Mouse (Mus musculus) left cerebral cortex, adult 2 months (tissue): ENCODE data around the gene Abhd2. TPM values are rescaled to one million over a fixed set of nuclear protein-coding genes. Genes with fewer than 3 reads are reported as not detected.

Experiments
- DNase-seq, 2 experiments: peaks; one replicate each; pipeline ENCODE4 v3.0.0; 2021 to 2022; ENCODE audit warnings: low spot score in 2 of 2, mixed read lengths in 1 of 2; ENCODE audit errors: extremely low spot score in 1 of 2
- H3K27ac ChIP-seq: fragments of 200-600 bp; 2 replicates; pipeline ENCODE4 v1.8.1; 2022
- H3K4me3 ChIP-seq: fragments of 200-600 bp; 2 replicates; pipeline ENCODE4 v1.8.1; 2022
- CTCF ChIP-seq: fragments of 200-600 bp; IDR thresholded peaks from 2 replicates; pipeline ENCODE4 v1.8.1; 2022; ENCODE audit warnings: antibody characterized with exemption, mild to moderate bottlenecking, moderate library complexity
- intact Hi-C: fragments of 180-260 bp; cut with DNase I; formaldehyde crosslinking; loops from one replicate; pipeline ENCODE4 v1.15.1; 2025
- total RNA-seq, 2 experiments: library from RNA; stranded (reverse); gene quantifications; 2 replicates each; pipeline ENCODE4 v1.2.3; 2021

Abhd2 gene
- total RNA-seq, 2 experiments from 2014 or later: 103 to 116 TPM

- peak in 1 of 2 experiments; percentile 6 for DNase-seq
- TF ChIP-seq CTCF: no peak
- intact Hi-C loops: no loop called here
- Histone ChIP-seq H3K4me3 (no peak overlapping the region), H3K27ac (no peak overlapping the region)
Observed at GRCm38 (mm10) chr7:79267690-79268388, 5.2 kb upstream of the Abhd2 start.

GRCm38 (mm10) chr7:79268897-79269296 lies 4.1 kb upstream of the Abhd2 start:
- Histone ChIP-seq H3K4me3 (no peak overlapping the region), H3K27ac (no peak overlapping the region)
- TF ChIP-seq CTCF: no peak
- no peak for DNase-seq
- intact Hi-C loops: no loop called here

GRCm38 (mm10) chr7:79269411-79269810 lies 3.6 kb upstream of the Abhd2 start:
- intact Hi-C loops: no loop called here
- TF ChIP-seq CTCF: no peak
- DNase-seq: no peak
- Histone ChIP-seq H3K4me3 (no peak overlapping the region), H3K27ac (no peak overlapping the region)

- intact Hi-C loops: loop anchor here (2.0 to 10.0 kb wide), 2 partner anchors 89 to 195 kb away; partner anchors contain the start of gene Polg
- no peak for TF ChIP-seq CTCF
- Histone ChIP-seq H3K27ac (peak overlapping the region; percentile 78), H3K4me3 (no peak overlapping the region)
- DNase-seq: no peak
Observed at GRCm38 (mm10) chr7:79269866-79270265, 3.1 kb upstream of the Abhd2 start.

GRCm38 (mm10) chr7:79270961-79271387 lies 2.0 kb upstream of the Abhd2 start:
- intact Hi-C loops: loop anchor here (1.0 to 10.0 kb wide), 3 partner anchors 15 to 194 kb away; partner anchors contain the start of gene Polg
- TF ChIP-seq CTCF: no peak
- H3K27ac ChIP-seq: peak overlapping the region; percentile 78
- peak; percentile 50 to 64 for DNase-seq
- H3K4me3 ChIP-seq: no peak overlapping the region

GRCm38 (mm10) chr7:79271861-79272788 lies 874 bp upstream of the Abhd2 start:
- Histone ChIP-seq H3K4me3 (peak overlapping the region; percentile 39), H3K27ac (peak overlapping the region; percentile 78)
- intact Hi-C loops: loop anchor here (1.0 to 10.0 kb wide), 3 partner anchors 14 to 193 kb away; partner anchors contain the start of gene Polg
- no peak for TF ChIP-seq CTCF
- DNase-seq: no peak

- TF ChIP-seq CTCF: no peak
- no peak for DNase-seq
- H3K27ac ChIP-seq: peak overlapping the region; percentile 94
- intact Hi-C loops: loop anchor here (10.0 kb wide), 1 partner anchor 191 kb away; the partner anchor contains the start of gene Polg
- H3K4me3 ChIP-seq: peak overlapping the region; percentile 91
Observed at GRCm38 (mm10) chr7:79273738-79274472, 906 bp downstream of the Abhd2 start.

GRCm38 (mm10) chr7:79274473-79275010 lies 1.5 kb downstream of the Abhd2 start:
- no peak for TF ChIP-seq CTCF
- intact Hi-C loops: loop anchor here (10.0 kb wide), 1 partner anchor 190 kb away; the partner anchor contains the start of gene Polg
- DNase-seq: no peak
- H3K27ac ChIP-seq: peak overlapping the region; percentile 94
- H3K4me3 ChIP-seq: peak overlapping the region; percentile 91

- H3K27ac ChIP-seq: peak overlapping the region; percentile 94
- intact Hi-C loops: loop anchor here (10.0 kb wide), 1 partner anchor 189 kb away; the partner anchor contains the start of gene Polg
- TF ChIP-seq CTCF: no peak
Observed at GRCm38 (mm10) chr7:79275345-79275744, 2.3 kb downstream of the Abhd2 start.

GRCm38 (mm10) chr7:79278432-79278831 lies 5.4 kb downstream of the Abhd2 start:
- no peak for DNase-seq
- peak overlapping the region; percentile 18 for H3K27ac ChIP-seq
- no peak for TF ChIP-seq CTCF
- intact Hi-C loops: loop anchor here (10.0 kb wide), 1 partner anchor 186 kb away; the partner anchor contains the start of gene Polg
- H3K4me3 ChIP-seq: no peak overlapping the region

More at GRCm38 (mm10) chr7:79275345-79275744, 2.3 kb downstream of the Abhd2 start:
- H3K4me3 ChIP-seq: peak overlapping the region; percentile 91
- DNase-seq: peak in 1 of 2 experiments; percentile 17
